Mouse (Mus musculus): ENCODE measurements around the gene Wnt3a. TPM values are rescaled to one million over a fixed set of nuclear protein-coding genes. Genes with fewer than 3 reads are reported as not detected.

Gene Wnt3a
- polyA plus RNA-seq, 1 experiment from 2014 or later = 11.8 TPM

DNA sequence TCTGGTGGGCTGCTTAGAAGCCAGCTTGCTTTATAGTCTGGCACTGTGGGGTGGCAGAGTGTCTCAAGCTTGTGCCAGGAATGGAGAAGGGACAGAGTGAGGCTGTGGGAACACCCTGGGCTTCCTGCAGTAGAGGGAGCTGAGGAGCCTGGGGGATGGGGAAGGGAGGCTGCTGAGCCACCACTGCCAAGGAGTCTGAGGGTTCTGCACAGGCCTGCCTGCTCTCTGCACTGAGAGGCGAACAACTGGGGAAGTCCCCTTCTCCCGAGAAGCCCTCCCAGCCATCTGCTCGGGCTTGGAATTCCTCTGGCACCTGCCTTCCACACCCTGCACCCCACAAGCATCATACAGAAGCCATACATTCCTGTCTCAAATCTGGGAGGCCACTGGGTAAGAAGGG lies 48.7 kb downstream of the Wnt3a start:
- 41% methylated on average over 3 of the region's 3 CpGs for WGBS
- no peak for DNase-seq (ENCODE audit: extremely low spot score, low spot score)
- Histone ChIP-seq H3K36me3 (replicated peaks) (no peaks in the 10 kb centered on the region), H3K9me3 (no peaks in the 10 kb centered on the region), H3K27ac (no peak overlapping the region), H3K27me3 (ENCODE audit: poor library complexity, severe bottlenecking) (peaks cover 77% of the 10 kb centered on the region), H3K4me1 (peaks cover 26% of the 10 kb centered on the region), H3K4me3 (no peak overlapping the region)

DNA sequence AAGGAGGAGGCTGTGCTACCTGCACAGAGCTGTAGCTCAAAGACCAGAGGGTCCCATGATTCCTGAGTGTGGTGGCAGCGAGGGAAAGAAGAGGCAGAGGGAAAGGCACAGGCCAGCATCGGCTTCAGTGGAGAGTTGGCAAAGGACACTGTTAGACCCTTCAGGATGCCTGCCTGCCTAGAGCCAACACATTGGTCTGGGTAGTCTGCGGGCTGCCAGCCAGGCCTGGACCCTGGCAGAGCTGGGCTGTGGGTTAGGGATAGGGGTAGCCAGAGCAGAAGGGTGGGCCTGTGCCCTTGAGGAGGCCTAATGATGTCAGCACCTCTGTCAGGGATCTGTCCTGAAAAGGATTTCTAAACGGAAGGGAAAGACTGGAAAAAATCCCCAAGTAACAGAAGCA lies 50.8 kb downstream of the Wnt3a start:
- Histone ChIP-seq H3K9me3 (no peaks in the 10 kb centered on the region), H3K4me1 (peaks cover 26% of the 10 kb centered on the region), H3K4me3 (no peak overlapping the region), H3K27me3 (ENCODE audit: poor library complexity, severe bottlenecking) (peaks cover 80% of the 10 kb centered on the region), H3K36me3 (replicated peaks) (no peaks in the 10 kb centered on the region), H3K27ac (peak overlapping the region; percentile 63)
- no peak for DNase-seq (ENCODE audit: extremely low spot score, low spot score)
- 74% methylated on average over 4 of the region's 4 CpGs for WGBS

DNA sequence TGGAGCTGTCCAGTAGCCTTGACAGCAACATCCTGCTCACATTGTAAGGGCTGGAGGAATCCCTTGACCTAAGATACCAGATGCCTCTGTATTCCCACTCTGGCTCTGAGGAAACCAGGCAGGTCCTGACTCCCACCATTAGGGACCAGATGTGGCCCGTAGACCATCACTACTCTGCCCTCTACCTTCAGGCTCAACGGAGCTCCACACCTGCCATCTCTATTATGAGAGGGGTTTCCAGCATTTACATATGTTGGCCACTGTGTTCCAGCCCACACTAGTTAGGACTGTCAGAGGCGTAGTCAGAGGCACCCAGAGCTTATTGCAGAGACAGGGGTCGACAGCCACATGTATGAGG lies 51.1 kb downstream of the Wnt3a start:
- peaks cover 26% of the 10 kb centered on the region for H3K4me1 ChIP-seq
- no peaks in the 10 kb centered on the region for H3K36me3 ChIP-seq (replicated peaks)
- WGBS = 61% methylated on average over 4 of the region's 4 CpGs
- peaks cover 78% of the 10 kb centered on the region for H3K27me3 ChIP-seq (ENCODE audit: poor library complexity, severe bottlenecking)
- no peaks in the 10 kb centered on the region for H3K9me3 ChIP-seq
- no peak for DNase-seq (ENCODE audit: extremely low spot score, low spot score)
- peak overlapping the region; percentile 16 for H3K4me3 ChIP-seq
- peak overlapping the region; percentile 63 for H3K27ac ChIP-seq

DNA sequence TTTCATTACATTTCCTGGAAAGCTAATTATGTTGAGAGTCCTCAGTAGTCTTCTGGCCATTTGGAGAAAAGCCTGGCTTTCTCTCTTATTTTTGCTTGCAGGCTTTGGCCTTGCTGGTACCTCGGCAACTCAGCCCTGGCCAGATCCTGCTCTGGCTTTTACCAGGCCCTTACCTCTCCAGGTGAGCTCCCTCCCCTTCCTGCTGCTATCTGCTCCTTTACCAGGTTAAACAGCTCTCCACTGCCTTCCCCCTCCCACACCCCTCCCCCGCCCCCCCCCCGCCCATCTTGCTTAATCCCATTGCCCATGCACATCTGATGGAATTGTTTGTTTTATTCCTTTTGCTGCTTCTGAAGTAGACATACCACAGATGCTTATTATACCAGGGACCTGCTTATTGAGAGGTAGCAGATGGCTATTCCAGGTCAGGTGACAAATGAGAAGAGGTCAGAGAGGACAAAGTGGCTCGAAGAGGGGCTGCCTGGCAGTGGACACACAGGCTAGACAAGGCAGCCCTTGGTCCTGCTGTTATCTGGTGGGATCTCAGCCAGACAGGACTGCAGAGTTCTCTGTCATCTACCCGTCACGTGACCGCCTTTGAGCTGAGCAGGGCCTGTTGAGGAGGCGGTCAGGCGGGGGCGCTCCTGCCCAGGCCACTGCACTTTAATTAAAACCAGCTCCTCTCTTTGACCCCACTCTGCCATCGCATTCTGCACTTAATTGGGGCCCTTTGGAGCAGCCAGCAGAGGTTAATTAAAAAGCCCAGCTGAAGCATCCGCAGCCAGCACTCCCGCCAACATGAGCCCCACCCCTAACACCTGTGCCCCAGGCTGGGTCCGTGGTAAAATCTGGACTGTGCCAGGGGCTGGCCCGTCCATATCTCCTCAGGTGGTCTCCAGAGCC lies 51.8 kb downstream of the Wnt3a start:
- Histone ChIP-seq H3K36me3 (replicated peaks) (no peaks in the 10 kb centered on the region), H3K4me1 (peaks cover 26% of the 10 kb centered on the region), H3K9me3 (no peaks in the 10 kb centered on the region), H3K27ac (peak overlapping the region; percentile 63), H3K27me3 (ENCODE audit: poor library complexity, severe bottlenecking) (peaks cover 71% of the 10 kb centered on the region), H3K4me3 (peak overlapping the region; percentile 16)
- DNase-seq (ENCODE audit: extremely low spot score, low spot score) = peak; percentile 77
- WGBS = 7% methylated on average over 15 of the region's 15 CpGs

DNA sequence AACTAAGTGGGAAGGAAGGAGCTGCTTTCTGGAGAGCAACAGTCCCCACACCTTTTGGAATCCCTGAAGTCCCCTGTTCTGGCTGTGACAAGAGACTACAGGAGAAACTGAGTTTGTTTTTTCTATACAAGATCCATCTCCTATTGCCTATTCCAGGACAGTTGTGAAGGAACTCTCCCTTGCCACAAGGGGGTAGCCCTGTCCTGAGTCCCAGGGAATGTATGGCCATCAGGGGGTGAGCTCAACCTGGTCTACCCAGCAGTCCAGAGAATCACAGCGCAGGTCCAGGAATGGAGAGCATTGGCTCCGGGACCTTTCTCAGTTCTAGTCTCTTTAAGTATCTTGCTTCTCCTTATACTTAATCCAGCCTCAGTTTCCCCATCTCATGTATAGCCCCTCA lies 57.8 kb downstream of the Wnt3a start:
- peaks cover 20% of the 10 kb centered on the region for H3K27me3 ChIP-seq (ENCODE audit: poor library complexity, severe bottlenecking)
- peaks cover 17% of the 10 kb centered on the region for H3K4me1 ChIP-seq
- DNase-seq (ENCODE audit: extremely low spot score, low spot score) = no peak
- H3K9me3 ChIP-seq = no peaks in the 10 kb centered on the region
- 49% methylated on average over 2 of the region's 2 CpGs for WGBS
- no peaks in the 10 kb centered on the region for H3K36me3 ChIP-seq (replicated peaks)
- H3K27ac ChIP-seq = no peak overlapping the region
- H3K4me3 ChIP-seq = no peak overlapping the region

DNA sequence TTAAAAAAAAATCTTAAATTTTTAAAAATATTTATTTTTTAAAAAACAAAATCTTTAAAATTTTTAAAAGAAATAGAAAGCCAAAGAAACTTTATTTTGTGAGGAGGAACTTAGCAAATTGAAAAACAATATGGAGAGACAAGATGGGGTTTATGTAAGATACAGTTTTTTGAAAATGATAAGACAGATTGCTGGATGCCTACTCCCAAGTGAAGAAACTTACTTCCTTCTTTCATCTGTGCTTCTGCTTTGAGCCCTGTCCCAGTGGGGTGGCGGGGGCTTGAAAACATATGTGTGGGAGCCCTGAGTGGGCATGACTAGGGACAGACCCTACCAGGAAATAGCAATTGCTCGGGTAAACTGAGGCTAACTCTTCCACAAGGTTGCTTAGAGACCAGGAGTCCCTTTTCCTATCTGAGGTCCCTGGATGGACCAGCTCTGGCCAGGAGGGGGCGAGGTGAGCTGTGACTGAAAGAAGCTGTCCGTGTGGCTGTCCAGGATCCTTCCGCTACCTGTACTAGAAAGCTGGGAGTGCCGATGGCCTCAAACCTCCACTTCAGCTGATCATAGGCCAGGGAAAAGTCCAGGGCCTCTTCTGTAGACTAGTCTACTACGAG lies 60.3 kb downstream of the Wnt3a start:
- peak; percentile 69 for DNase-seq (ENCODE audit: extremely low spot score, low spot score)
- H3K36me3 ChIP-seq (replicated peaks) = peaks cover 6% of the 10 kb centered on the region; the same call in 1 of the 2 replicates
- H3K4me3 ChIP-seq = peak overlapping the region; percentile 6; the same call in 1 of the 2 replicates
- peaks cover 38% of the 10 kb centered on the region for H3K4me1 ChIP-seq
- H3K27me3 ChIP-seq (ENCODE audit: poor library complexity, severe bottlenecking) = 0 out of 2 replicates have a peak, but pooled peaks cover 5% of the 10 kb centered on the region
- no peaks in the 10 kb centered on the region for H3K9me3 ChIP-seq
- 15% methylated on average over 7 of the region's 7 CpGs for WGBS
- no peak overlapping the region for H3K27ac ChIP-seq

DNA sequence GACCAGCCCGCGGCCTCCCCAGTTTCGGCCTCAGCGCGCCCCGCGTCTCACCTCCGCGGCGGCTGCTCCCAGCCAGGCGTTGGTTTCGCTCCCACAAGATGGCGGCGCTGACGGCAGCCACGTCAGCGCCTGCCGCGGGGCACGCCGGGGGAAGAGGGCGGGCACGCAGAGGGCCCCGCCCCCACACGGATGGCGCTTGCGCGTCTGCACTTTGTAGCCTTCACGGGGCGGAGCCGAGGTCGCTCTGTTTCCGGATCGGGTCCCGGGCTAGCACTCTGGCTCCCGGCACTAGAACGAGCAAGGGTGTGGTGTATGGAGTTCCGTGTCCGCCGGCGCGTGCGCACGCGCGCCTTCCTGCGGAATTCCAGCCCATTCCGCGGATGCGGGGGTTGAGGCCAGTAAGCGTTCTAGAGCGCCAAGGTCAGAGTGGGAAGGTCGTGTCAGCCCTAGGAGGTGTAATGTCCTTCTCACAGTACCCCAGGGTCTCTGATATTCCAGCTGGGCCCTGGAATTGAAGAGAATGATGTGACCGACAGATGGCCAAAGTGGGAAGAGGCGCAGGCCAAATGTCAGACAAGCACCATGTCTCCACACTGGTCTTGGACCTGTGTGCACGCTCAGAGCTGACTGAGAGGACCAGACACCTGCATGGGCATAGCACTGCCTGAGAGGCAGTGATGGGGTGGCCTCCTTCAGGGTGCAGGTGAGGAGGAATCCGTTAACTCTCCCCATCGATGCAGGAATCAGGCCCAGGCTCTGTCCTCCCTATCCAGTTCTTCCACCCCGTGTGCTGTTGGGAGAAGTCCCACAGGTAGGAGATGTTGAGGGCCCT lies 62.2 kb downstream of the Wnt3a start, which contains the start of gene Arf1:
Arf1 (minus strand) TSS at position 149 of the 832 bp plus-strand sequence.
- Histone ChIP-seq H3K36me3 (replicated peaks) (peaks cover 17% of the 10 kb centered on the region), H3K4me3 (peak within 1 kb of the TSS; percentile 99), H3K9me3 (no peaks in the 10 kb centered on the region), H3K4me1 (peaks cover 48% of the 10 kb centered on the region), H3K27ac (peak within 1 kb of the TSS; percentile 98), H3K27me3 (ENCODE audit: poor library complexity, severe bottlenecking) (no peaks in the 10 kb centered on the region)
- peak; percentile 93 for DNase-seq (ENCODE audit: extremely low spot score, low spot score)
- WGBS = 5% methylated on average over 59 of the region's 59 CpGs

DNA sequence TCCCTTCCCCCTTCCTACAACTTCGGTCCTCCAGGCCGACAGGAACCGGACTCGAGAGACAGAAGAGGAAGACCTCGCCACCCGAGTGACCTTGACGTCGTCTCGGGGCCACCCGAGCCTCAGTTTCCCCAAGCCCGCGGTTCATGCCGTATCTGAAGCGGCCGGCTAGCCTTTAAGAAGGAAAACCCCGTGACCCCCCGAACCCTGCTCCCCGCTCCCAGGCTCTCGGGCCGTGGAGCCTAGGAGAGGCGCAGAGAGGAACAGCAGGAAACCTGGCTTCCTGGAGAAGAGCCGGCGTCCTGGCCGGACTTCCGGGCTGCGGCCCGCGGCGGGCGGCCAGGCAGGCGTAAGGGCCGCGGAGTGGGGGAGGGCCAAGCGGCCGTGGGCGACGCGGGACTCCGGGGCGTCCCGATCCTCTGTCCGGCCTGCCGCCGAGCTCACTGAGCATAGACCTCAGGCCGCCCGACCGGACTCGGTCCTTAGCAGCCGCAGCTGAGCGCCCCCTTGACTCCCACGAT lies 62.9 kb downstream of the Wnt3a start:
- Histone ChIP-seq H3K27ac (peak overlapping the region; percentile 98), H3K27me3 (ENCODE audit: poor library complexity, severe bottlenecking) (no peaks in the 10 kb centered on the region), H3K36me3 (replicated peaks) (peaks cover 24% of the 10 kb centered on the region), H3K4me3 (peak overlapping the region; percentile 99), H3K4me1 (peaks cover 48% of the 10 kb centered on the region), H3K9me3 (no peaks in the 10 kb centered on the region)
- WGBS = under 1% methylated on average over 51 of the region's 51 CpGs
- DNase-seq (ENCODE audit: extremely low spot score, low spot score) = no peak

DNA sequence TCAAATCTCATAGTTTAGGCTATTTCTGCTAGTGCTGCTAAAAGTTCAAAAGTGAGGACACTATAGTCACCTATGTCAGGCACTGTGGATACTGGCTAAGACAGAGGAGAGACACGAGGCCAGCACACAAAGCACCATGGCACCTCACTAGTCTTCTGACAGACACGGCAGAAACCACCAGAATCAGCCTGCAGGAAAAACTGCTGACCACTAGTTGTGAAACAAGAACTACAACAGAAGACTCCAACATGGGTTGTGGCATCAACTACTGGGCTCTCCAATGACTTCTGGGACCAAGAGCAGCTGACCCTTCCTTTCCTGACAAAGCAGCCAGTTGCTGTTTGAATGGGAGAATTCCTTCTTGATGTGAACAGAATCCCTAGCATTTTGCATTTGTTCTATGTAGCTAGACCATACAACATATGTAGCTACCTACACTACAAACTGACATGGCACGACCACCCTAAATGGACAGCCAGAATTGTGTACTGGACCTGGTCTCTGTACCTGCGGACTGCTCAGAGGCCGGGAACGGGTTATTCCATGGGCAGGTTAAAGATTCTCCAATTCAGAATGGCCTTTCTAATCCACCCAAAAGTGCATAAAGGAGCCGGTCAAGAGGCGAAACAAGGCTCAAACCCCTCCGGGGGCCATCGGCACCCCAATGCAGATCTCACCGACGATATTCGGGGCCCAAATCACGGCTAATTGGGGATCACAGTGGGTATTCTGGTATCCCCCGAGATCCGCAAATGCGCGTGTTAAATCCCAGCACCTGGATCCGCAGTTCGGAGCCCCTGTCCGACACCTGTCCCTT lies 63.6 kb downstream of the Wnt3a start:
- WGBS = 10% methylated on average over 21 of the region's 21 CpGs
- H3K4me1 ChIP-seq = peaks cover 48% of the 10 kb centered on the region

DNA sequence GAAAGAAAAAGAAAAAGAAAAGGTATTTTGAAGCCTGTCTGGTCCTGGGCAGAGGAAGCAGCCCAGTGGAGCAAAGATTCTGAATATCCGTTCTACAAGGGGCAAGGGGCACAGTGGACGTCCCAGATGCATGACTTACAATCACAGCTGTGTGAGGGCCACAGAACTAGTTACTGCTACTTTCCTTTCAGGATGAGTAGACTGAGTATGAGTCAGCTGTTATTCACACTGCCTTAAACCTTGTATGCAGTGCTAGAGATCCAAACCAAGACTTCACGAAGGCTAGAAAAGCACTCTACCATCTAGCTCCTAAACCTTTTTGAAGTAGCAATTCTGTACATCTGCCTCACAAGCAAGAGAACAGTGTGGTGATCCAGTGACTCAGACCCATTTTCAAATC lies 64.3 kb downstream of the Wnt3a start:
- Histone ChIP-seq H3K27ac (0 out of 2 replicates have a peak overlapping the region, but pooled peaks have one; percentile 98), H3K36me3 (replicated peaks) (peaks cover 36% of the 10 kb centered on the region), H3K9me3 (no peaks in the 10 kb centered on the region), H3K4me1 (peaks cover 48% of the 10 kb centered on the region), H3K4me3 (peak overlapping the region; percentile 99), H3K27me3 (ENCODE audit: poor library complexity, severe bottlenecking) (no peaks in the 10 kb centered on the region)
- no peak for DNase-seq (ENCODE audit: extremely low spot score, low spot score)
- WGBS = 77% methylated on average over 3 of the region's 3 CpGs

More for the DNA sequence above, 63.6 kb downstream of the Wnt3a start:
- Histone ChIP-seq H3K27me3 (ENCODE audit: poor library complexity, severe bottlenecking) (no peaks in the 10 kb centered on the region), H3K36me3 (replicated peaks) (peaks cover 29% of the 10 kb centered on the region), H3K9me3 (no peaks in the 10 kb centered on the region), H3K4me3 (peak overlapping the region; percentile 99), H3K27ac (peak overlapping the region; percentile 98)
- no peak for DNase-seq (ENCODE audit: extremely low spot score, low spot score)

DNA sequence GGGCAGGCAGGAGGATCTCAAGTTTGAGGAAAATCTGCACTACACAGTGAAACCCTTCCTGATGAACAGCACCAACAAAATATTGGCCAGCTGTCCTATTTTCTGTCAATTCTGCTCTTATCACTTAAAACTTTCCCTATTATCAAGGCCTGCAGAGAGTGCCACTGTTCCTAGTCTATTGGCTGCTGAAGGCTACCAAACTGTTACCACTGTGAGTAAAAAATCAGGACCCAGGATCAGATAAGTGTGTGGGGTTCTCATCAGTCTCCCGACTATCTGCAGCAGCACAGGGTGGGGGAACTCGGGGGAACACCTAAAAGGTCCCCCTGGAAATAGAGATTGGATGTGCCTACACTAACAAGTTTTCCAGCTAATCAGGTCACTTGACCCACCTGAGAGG lies 65.4 kb downstream of the Wnt3a start:
- Histone ChIP-seq H3K4me3 (no peak overlapping the region), H3K9me3 (no peaks in the 10 kb centered on the region), H3K27me3 (ENCODE audit: poor library complexity, severe bottlenecking) (no peaks in the 10 kb centered on the region), H3K27ac (no peak overlapping the region), H3K36me3 (replicated peaks) (peaks cover 45% of the 10 kb centered on the region), H3K4me1 (peaks cover 43% of the 10 kb centered on the region)
- no peak for DNase-seq (ENCODE audit: extremely low spot score, low spot score)
- WGBS = 90% methylated on average over 2 of the region's 2 CpGs

DNA sequence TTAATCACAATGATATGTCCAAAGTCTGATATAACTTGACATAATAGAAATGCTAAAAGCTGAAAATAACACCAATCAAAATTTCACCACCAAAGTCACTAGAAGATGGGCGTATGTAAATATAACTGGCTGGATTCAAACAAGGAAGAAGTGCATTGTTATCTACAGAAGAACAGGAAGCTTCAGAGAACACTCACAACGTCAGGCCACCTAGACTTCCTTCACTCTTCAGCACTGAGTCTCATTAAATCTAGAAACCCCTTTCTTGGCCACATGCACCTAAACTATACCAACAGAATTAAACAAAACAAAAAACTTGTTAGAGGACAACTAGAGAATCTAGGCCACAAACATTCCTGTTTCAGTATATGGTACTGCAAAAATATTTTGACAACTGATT lies 66.1 kb downstream of the Wnt3a start:
- H3K27me3 ChIP-seq (ENCODE audit: poor library complexity, severe bottlenecking) = no peaks in the 10 kb centered on the region
- peaks cover 43% of the 10 kb centered on the region for H3K4me1 ChIP-seq
- H3K36me3 ChIP-seq (replicated peaks) = peaks cover 52% of the 10 kb centered on the region
- DNase-seq (ENCODE audit: extremely low spot score, low spot score) = no peak
- 88% methylated on average over 2 of the region's 2 CpGs for WGBS
- H3K27ac ChIP-seq = no peak overlapping the region
- H3K9me3 ChIP-seq = no peaks in the 10 kb centered on the region
- H3K4me3 ChIP-seq = no peak overlapping the region
